8 mouse cellular contexts compared by ENCODE assay signal in genomic region chr3:144203988-144204412, GRCm38 (mm10). TPM values are rescaled to one million over a fixed set of nuclear protein-coding genes. Genes with fewer than 3 reads are reported as not detected.
DNase-seq lines count a peak whose midpoint lies in the region; ATAC-seq and TF ChIP-seq lines count a peak whose summit lies in the region.

No protein-coding gene starts in this region.

- 0% methylated on average over 5 of the region's 5 CpGs for WGBS in lung, adult 2 months
- 0% methylated on average over 5 of the region's 5 CpGs for WGBS in hindbrain, embryonic 11.5 days
- WGBS in midbrain, embryonic 12.5 days: 0% methylated on average over 5 of the region's 5 CpGs

- H3K9me3 ChIP-seq in hindbrain, embryonic 11.5 days (ENCODE audit: control insufficient read depth, low read length): no peaks in the 10 kb centered on the region
- H3K9me3 ChIP-seq in midbrain, embryonic 12.5 days: no peaks in the 10 kb centered on the region

- peak overlapping the region; percentile 65 for H3K4me3 ChIP-seq in lung, adult 2 months (replicated peaks; ENCODE audit: extremely low read depth, low read depth, low read length)
- peak overlapping the region; percentile 65 for H3K4me3 ChIP-seq in brown adipose tissue, adult 24 weeks (ENCODE audit: insufficient read depth, low read depth, low read length)
- peak overlapping the region; percentile 89 for H3K4me3 ChIP-seq in hindbrain, embryonic 11.5 days (ENCODE audit: low read depth, low read length)
- H3K4me3 ChIP-seq in midbrain, embryonic 12.5 days: peak overlapping the region; percentile 82

- peaks cover 13% of the 10 kb centered on the region for H3K4me1 ChIP-seq in lung, adult 2 months (ENCODE audit: control insufficient read depth, insufficient read depth, low read length)
- H3K4me1 ChIP-seq in brown adipose tissue, adult 24 weeks (ENCODE audit: control insufficient read depth, insufficient read depth, insufficient read length, low read length): 0 out of 2 replicates have a peak, but pooled peaks cover 4% of the 10 kb centered on the region
- H3K4me1 ChIP-seq in hindbrain, embryonic 11.5 days (replicated peaks; ENCODE audit: control insufficient read depth, insufficient read depth, low read length): peaks cover 2% of the 10 kb centered on the region; the same call in 1 of the 2 replicates
- H3K4me1 ChIP-seq in midbrain, embryonic 12.5 days: peaks cover 35% of the 10 kb centered on the region

- no peaks in the 10 kb centered on the region for H3K36me3 ChIP-seq in hindbrain, embryonic 11.5 days (ENCODE audit: control insufficient read depth, insufficient read depth, low read length)
- no peaks in the 10 kb centered on the region for H3K36me3 ChIP-seq in midbrain, embryonic 12.5 days

- H3K9ac ChIP-seq in hindbrain, embryonic 11.5 days (ENCODE audit: low read depth, low read length): peak overlapping the region; percentile 95
- H3K9ac ChIP-seq in midbrain, embryonic 12.5 days (replicated peaks): peak overlapping the region; percentile 89

- no peak for DNase-seq in lung, adult 2 months
- no peak for DNase-seq in lung, postnatal 25 days (ENCODE audit: low spot score)
- DNase-seq in hindbrain, embryonic 11.5 days (ENCODE audit: low spot score): peak; percentile 46
- DNase-seq in cerebellum, adult 11 months: no peak
- no peak for DNase-seq in urinary bladder, postnatal 36 days (ENCODE audit: low spot score in 2 of 2)
- no peak for DNase-seq in cerebellum, adult 8-10 months

- peak overlapping the region; percentile 94 for H3K4me2 ChIP-seq in hindbrain, embryonic 11.5 days (replicated peaks; ENCODE audit: low read depth, low read length)
- H3K4me2 ChIP-seq in midbrain, embryonic 12.5 days (replicated peaks): peak overlapping the region; percentile 81

- TF ChIP-seq POLR2A in lung, adult 2 months (IDR thresholded peaks at IDR 0.05; ENCODE audit: borderline replicate concordance, extremely low read depth, low read depth, low read length): no peak

- peaks cover 2% of the 10 kb centered on the region; the same call in 1 of the 2 replicates for H3K27me3 ChIP-seq in hindbrain, embryonic 11.5 days (ENCODE audit: control insufficient read depth, insufficient read depth, low read length)
- H3K27me3 ChIP-seq in midbrain, embryonic 12.5 days: peaks cover 10% of the 10 kb centered on the region

- H3K27ac ChIP-seq in brown adipose tissue, adult 24 weeks (replicated peaks; ENCODE audit: low read depth, low read length): peak overlapping the region; percentile 31
- H3K27ac ChIP-seq in hindbrain, embryonic 11.5 days (ENCODE audit: low read depth, low read length): peak overlapping the region; percentile 99
- H3K27ac ChIP-seq in midbrain, embryonic 12.5 days (replicated peaks): peak overlapping the region; percentile 98

- ATAC-seq in hindbrain, embryonic 11.5 days (ENCODE audit: low FRiP score): no peak
- no peak for ATAC-seq in midbrain, embryonic 12.5 days (ENCODE audit: low FRiP score, low read depth)

- TF ChIP-seq CTCF in lung, adult 2 months (IDR thresholded peaks at IDR 0.05; ENCODE audit: insufficient read depth, low read length): no peak

RNA-seq across cellular contexts. Expression of gene Lmo4, which starts 1.0 kb away (rescaled TPM):
- polyA plus RNA-seq in lung, adult 2 months (2012; rRNA removed): 68.5 and 71.7 TPM in 2 replicates
- 56.3 and 75.0 TPM in 2 replicates for polyA plus RNA-seq in brown adipose tissue, adult 24 weeks (2012; ENCODE audit: insufficient read depth, insufficient read length, missing spikeins)
- 64.6 and 69.4 TPM in 2 replicates for polyA plus RNA-seq in hindbrain, embryonic 11.5 days (2014; fragmentation: Nextera tagmentation; extraction: Ambion mirVana)
- 33.0 and 44.0 TPM in 2 replicates for polyA plus RNA-seq in midbrain, embryonic 12.5 days (2016; fragmentation: Nextera tagmentation; extraction: Ambion mirVana)

Comparison
In these comparisons a context has a peak if more than half of its experiments do, and no peak if none do; other contexts are left out.
1. H3K27ac ChIP-seq: peak in every context shown above with its lines; median percentile 99 in hindbrain, embryonic 11.5 days; 98 in midbrain, embryonic 12.5 days; 31 in brown adipose tissue, adult 24 weeks.